Mouse (Mus musculus) brain, embryonic 14.5 days (tissue): ENCODE data around the gene Baz1a.

Experiments
- CTCF ChIP-seq: fragments of 200-500 bp; IDR thresholded peaks from 2 replicates; pipeline ENCODE4 v1.5.1; 2012; ENCODE audit warnings: inconsistent platforms, mild to moderate bottlenecking, moderate library complexity, borderline replicate concordance; ENCODE audit not compliant: insufficient read depth, insufficient read length; ENCODE audit errors: extremely low read depth
- POLR2A ChIP-seq: fragments of 200-500 bp; IDR thresholded peaks from 2 replicates; pipeline ENCODE4 v1.6.1; 2012; ENCODE audit warnings: mild to moderate bottlenecking, inconsistent platforms, borderline replicate concordance; ENCODE audit not compliant: poor library complexity, insufficient read depth, insufficient read length, severe bottlenecking; ENCODE audit errors: extremely low read depth

GRCm38 (mm10) chr12:54910387-54910786 is 103.8 kb downstream of the Baz1a start:
- TF ChIP-seq POLR2A = no peak
- TF ChIP-seq CTCF = no peak
